Mouse (Mus musculus) heart, postnatal 10 days (tissue): Measurements from ENCODE around the gene Slc26a6. TPM values are rescaled to one million over a fixed set of nuclear protein-coding genes. Genes with fewer than 3 reads are reported as not detected.

ENCODE experiments used
- DNase-seq, 2 experiments: peaks; one replicate each; pipeline ENCODE4 v3.0.0; 2021
- intact Hi-C: fragments of 180-260 bp; cut with DNase I; formaldehyde crosslinking; loops from one replicate; pipeline ENCODE4 v1.15.1; 2025
- microRNA-seq, 2 experiments: library from miRNA; unstranded; fragments of <30 nt; microRNA quantifications; one replicate each; pipeline ENCODE4 v1.2.0; 2022
- total RNA-seq, 2 experiments: library from RNA; stranded (reverse); gene quantifications; 2 replicates each; pipeline ENCODE4 v1.2.3; 2021

Slc26a6 gene
- total RNA-seq, 2 experiments from 2014 or later: 13.6 to 18.0 TPM

DNA sequence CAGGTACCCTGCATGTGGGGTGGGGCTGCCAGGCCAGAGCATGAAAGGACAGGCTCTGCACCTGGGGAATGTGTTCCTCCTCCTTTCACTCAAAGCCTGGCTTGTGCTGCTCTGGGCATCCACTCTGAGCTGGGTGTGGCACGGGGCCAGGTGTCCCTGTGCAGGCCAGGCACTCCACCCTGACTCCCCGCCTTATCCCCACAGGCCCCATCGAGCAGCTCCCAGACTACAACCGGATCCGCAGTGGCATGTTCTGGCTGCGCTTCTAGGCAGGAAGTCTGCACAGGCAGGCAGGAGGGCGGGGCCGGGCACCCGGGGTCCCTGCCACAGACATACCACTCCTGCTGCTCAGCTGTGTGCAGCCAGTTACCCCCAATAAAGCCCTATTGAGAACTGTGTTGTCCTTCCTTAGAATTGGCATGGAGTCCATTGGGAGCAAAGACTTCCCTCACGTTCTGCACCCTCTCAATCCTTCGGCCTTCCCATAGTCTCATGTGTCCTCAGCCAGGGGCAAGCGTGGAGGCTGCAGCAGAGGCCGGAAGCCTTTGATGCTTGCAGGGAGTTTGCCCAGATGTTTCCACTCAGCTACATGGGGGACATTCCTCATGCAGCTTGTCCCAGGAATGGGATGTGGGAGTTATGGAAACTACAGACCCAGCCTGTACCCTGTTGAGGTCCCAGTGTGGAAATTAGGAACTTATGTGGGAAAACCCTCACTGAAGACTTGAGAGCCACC lies 96.3 kb downstream of the Slc26a6 start:
- DNase-seq: peak; percentile 76 to 78
- intact Hi-C loops: no loop called here

DNA sequence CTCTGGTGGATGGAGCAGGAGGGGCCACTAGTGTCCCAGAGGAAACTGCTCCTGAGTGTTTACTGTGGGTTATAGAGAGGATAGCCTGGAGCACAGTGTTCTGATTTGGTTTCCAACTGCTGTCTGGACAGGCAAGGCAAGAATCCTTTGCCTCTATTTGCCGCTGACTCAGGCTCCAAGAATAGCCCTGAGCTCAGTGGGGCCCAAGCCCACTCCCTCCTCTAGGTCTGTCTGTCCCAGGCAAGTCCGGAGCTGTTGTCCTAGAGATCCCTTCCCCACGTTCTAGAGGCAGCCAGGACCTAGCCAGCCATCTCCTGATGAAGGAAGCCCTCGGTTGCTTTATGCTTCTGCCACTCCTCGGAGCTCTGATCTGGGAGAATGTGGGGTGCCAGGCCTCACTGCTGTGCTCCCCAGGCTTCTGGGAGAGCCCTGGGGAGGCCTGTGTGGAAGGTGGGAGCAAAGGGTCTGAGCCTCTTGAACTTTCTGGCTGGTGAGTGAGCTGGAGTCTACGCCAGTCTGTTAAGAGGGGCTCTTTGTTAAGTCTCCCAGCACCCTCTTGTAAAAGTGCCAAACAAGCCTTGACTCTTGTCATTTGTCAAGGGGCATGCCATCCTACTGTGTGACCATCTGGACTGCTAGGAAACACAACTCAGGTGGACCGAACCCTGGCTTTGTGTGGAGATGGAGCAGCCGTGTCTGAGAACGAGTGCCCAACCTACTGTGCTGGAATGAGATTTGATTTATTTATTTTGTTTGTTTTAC lies 97.1 kb downstream of the Slc26a6 start:
- peak; percentile 37 to 48 for DNase-seq
- intact Hi-C loops: no loop called here

DNA sequence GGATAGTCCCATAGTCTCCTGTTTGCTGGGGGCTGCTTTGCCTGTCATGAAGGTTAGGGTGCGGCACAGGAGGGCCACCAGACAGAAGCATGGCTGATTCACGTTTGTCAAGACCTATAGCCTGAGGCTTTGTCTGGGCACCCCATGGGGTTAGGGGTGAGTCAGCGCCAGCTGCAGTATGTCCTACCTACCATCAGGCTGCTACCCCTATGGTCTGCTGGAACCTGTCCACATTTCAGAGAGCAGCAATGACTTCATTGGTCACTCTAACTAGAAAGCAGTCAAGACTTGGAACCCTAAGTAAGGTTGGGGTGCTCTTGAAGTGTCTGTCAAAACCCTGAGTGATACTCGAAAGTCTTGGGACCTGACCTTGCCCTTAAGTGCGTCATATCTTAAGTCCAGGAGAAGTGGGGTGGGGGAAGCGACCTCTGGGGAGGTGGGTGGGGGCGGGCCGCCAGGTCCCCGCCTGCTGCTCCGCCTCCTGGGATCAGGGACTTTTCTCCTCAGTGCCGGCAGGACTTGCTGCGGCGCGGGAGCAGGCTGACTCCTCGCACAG lies 100.1 kb downstream of the Slc26a6 start, which contains the start of gene Col7a1:
Gene Col7a1, plus strand, starts transcription at position 506 of the 556 bp plus-strand sequence.
- intact Hi-C loops: no loop called here
- no peak for DNase-seq

DNA sequence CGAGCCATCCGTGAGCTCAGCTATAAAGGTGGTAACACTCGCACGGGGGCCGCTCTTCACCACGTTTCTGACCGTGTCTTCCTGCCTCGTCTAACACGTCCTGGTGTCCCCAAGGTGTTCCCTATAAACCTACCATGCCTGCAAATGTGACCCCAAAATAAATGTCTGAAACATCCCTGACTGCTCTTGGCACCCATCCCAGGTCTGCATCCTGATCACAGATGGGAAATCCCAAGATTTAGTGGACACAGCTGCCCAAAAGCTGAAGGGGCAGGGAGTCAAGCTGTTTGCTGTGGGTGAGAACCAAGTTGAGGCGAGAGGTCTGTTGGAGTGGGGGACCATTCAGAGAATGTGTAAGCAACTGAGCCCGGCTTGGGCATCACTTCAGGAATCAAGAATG lies 102.2 kb downstream of the Slc26a6 start:
- intact Hi-C loops: no loop called here
- DNase-seq: no peak

DNA sequence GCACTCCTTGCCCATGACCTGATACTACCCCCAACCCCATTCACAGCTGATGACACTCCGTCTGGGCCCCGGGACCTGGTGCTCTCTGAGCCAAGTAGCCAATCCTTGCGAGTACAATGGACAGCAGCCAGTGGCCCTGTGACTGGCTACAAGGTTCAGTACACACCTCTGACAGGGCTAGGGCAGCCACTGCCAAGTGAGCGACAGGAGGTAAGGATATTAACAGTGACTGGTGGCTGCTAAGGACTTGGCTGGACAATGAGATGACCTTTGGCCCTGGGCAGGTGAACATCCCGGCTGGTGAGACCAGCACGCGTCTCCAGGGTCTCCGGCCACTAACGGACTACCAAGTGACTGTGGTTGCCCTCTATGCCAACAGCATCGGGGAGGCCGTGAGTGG lies 102.8 kb downstream of the Slc26a6 start:
- intact Hi-C loops: no loop called here
- no peak for DNase-seq

Small RNA genes lying within 50 kb of the gene (microRNA-seq; reads per million reads assigned to microRNA genes)
- 0 reads per million in 2 experiments for gene Gm23156

Other genes with a start within 250 kb of the Slc26a6 start
- gene Arih2, start 203.9 kb upstream of the Slc26a6 start, total RNA-seq: 10 to 100 TPM; 55.2 to 56.4 TPM
- gene Slc25a20, start 191.2 kb upstream of the Slc26a6 start, total RNA-seq: 100 to 1,000 TPM; 249 to 251 TPM
- gene Prkar2a, start 164.0 kb upstream of the Slc26a6 start, total RNA-seq: 10 to 100 TPM; 73.4 to 79.1 TPM
- gene Ip6k2, start 69.5 kb upstream of the Slc26a6 start, total RNA-seq: 10 to 100 TPM; 39.6 to 42.0 TPM
- gene Nckipsd, start 44.9 kb upstream of the Slc26a6 start, total RNA-seq: 10 to 100 TPM in 1 of 2 experiments, 1 to 10 TPM in 1; 9.0 to 11.5 TPM
- under 1 TPM; 0.22 to 0.24 TPM for gene Celsr3, start 27.0 kb upstream of the Slc26a6 start, total RNA-seq
- gene Tmem89, start 61.3 kb downstream of the Slc26a6 start, total RNA-seq: not detected
- 1,000 to 10,000 TPM; 1,923 to 1,927 TPM for gene Uqcrc1, start 83.3 kb downstream of the Slc26a6 start, total RNA-seq
- 1 to 10 TPM; 1.3 TPM for gene Col7a1, start 100.3 kb downstream of the Slc26a6 start, total RNA-seq
- not detected for gene Ucn2, start 132.7 kb downstream of the Slc26a6 start, total RNA-seq
- 1 to 10 TPM; 2.4 TPM for gene Pfkfb4, start 138.5 kb downstream of the Slc26a6 start, total RNA-seq
- gene Shisa5, start 185.3 kb downstream of the Slc26a6 start, total RNA-seq: 10 to 100 TPM; 51.6 to 53.2 TPM
- gene Trex1, start 206.5 kb downstream of the Slc26a6 start, total RNA-seq: 10 to 100 TPM in 1 of 2 experiments, 1 to 10 TPM in 1; 9.8 to 12.2 TPM
- 10 to 100 TPM in 1 of 2 experiments, 1 to 10 TPM in 1; 9.2 to 10.4 TPM for gene Atrip, start 220.8 kb downstream of the Slc26a6 start, total RNA-seq
- gene Ccdc51, start 229.2 kb downstream of the Slc26a6 start, total RNA-seq: 10 to 100 TPM; 10.3 to 12.4 TPM
- gene Tma7, start 229.3 kb downstream of the Slc26a6 start, total RNA-seq: 100 to 1,000 TPM; 272 to 274 TPM
- 10 to 100 TPM; 23.8 to 28.3 TPM for gene Plxnb1, start 242.1 kb downstream of the Slc26a6 start, total RNA-seq